Mouse (Mus musculus): ENCODE measurements around the gene Eomes.

DNA sequence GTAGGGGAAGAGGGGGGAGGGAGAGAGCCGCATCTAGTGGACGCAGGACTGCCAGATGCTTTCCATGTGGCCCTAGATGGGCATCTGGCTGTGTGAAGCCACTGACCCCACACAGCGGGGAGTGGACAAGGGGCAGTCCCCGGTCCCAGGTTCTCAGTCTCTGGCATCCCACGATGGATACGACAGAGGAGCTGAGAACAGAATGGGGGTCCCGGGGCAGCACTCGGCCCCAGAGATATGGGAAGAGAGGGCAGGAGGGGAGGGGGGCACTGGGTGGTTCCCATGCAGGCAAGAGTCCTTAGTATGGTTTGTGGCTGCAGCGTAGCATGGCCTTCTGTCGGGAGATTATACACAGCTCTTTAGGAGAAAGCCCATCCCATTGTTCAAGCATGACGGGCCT lies 45.7 kb downstream of the Eomes start:
- TF ChIP-seq CTCF (IDR thresholded peaks at IDR 0.05): no peak
- no peak for TF ChIP-seq EP300 (IDR thresholded peaks at IDR 0.05)

Measured in lung, postnatal 0 days (tissue).